Mouse (Mus musculus): ENCODE measurements around the gene Zfp966. TPM values are rescaled to one million over a fixed set of nuclear protein-coding genes. Genes with fewer than 3 reads are reported as not detected.
"Not testable (repeated sequence)": the region's sequence is repeated elsewhere in the genome, so short reads cannot be mapped to it uniquely, and the experiment has no call there.

Zfp966 gene
- 1.8 and 2.0 TPM in 2 replicates for polyA plus RNA-seq (2016; fragmentation: Nextera tagmentation; extraction: Ambion mirVana)

GRCm38 (mm10) chr2:175931000-175931399 lies at the start of gene Zfp966:
Zfp966 (minus strand) TSS chr2:175931100.
- not testable (repeated sequence) for H3K27ac ChIP-seq; H3K4me1 ChIP-seq; H3K4me3 ChIP-seq; H3K9me3 ChIP-seq (replicated peaks); H3K4me2 ChIP-seq; ATAC-seq; H3K27me3 ChIP-seq (replicated peaks); H3K36me3 ChIP-seq; H3K9ac ChIP-seq
- no CpG with 5 or more reads among the region's 6 CpGs for WGBS (ENCODE audit: insufficient replicate concordance)

- H3K36me3 ChIP-seq; H3K27me3 ChIP-seq (replicated peaks); H3K9ac ChIP-seq; H3K9me3 ChIP-seq (replicated peaks); H3K4me1 ChIP-seq; H3K4me2 ChIP-seq; ATAC-seq; H3K4me3 ChIP-seq; H3K27ac ChIP-seq: not testable (repeated sequence)
- WGBS (ENCODE audit: insufficient replicate concordance): no CpG with 5 or more reads among the region's 4 CpGs
Measured at GRCm38 (mm10) chr2:175965031-175965430, 34.1 kb upstream of the Zfp966 start, which contains the start of gene Gm2026. Gm2026 (plus strand) TSS chr2:175965331.

- H3K4me1 ChIP-seq; H3K4me2 ChIP-seq; ATAC-seq; H3K4me3 ChIP-seq; H3K27me3 ChIP-seq (replicated peaks); H3K9me3 ChIP-seq (replicated peaks); H3K36me3 ChIP-seq; H3K27ac ChIP-seq; H3K9ac ChIP-seq: not testable (repeated sequence)
- no CpG with 5 or more reads among the region's 7 CpGs for WGBS (ENCODE audit: insufficient replicate concordance)
Measured at GRCm38 (mm10) chr2:175869024-175869423, 61.9 kb downstream of the Zfp966 start, which contains the start of gene Gm6710. Gm6710 (plus strand) TSS chr2:175869219.

Other genes with a start within 250 kb of the Zfp966 start
- 7.5 and 10.5 TPM in 2 replicates for gene Zfp969, start 227.5 kb downstream of the Zfp966 start, polyA plus RNA-seq (2016; fragmentation: Nextera tagmentation; extraction: Ambion mirVana)
- gene Gm2007, start 189.6 kb downstream of the Zfp966 start, polyA plus RNA-seq (2016; fragmentation: Nextera tagmentation; extraction: Ambion mirVana): 2.8 TPM in 1 of 2 replicates, not detected in the other
- 2.8 and 3.2 TPM in 2 replicates for gene Gm14288, start 130.0 kb downstream of the Zfp966 start, polyA plus RNA-seq (2016; fragmentation: Nextera tagmentation; extraction: Ambion mirVana)
- gene Gm6710, start 61.9 kb downstream of the Zfp966 start, polyA plus RNA-seq (2016; fragmentation: Nextera tagmentation; extraction: Ambion mirVana): 6.5 and 6.9 TPM in 2 replicates
- gene Gm2026, start 34.2 kb upstream of the Zfp966 start, polyA plus RNA-seq (2016; fragmentation: Nextera tagmentation; extraction: Ambion mirVana): 6.3 and 7.9 TPM in 2 replicates
- 0.41 and 0.79 TPM in 2 replicates for gene Gm2004, start 218.7 kb upstream of the Zfp966 start, polyA plus RNA-seq (2016; fragmentation: Nextera tagmentation; extraction: Ambion mirVana)

All from liver, embryonic 12.5 days (tissue).